Mouse (Mus musculus) midbrain, embryonic 16.5 days (tissue): ENCODE results near the gene Tesc. TPM values are rescaled to one million over a fixed set of nuclear protein-coding genes. Genes with fewer than 3 reads are reported as not detected.

Experiments used
- ATAC-seq: fragments of 200-750 bp; cut with Nextera tagmentation; 2 replicates; pipeline ENCODE4 v1.8.0; 2017; ENCODE audit warnings: moderate TSS enrichment
- H3K27ac ChIP-seq: fragments of 300-500 bp; sonication (generic); 2 replicates; pipeline ENCODE4 v1.5.1; 2014; ENCODE audit warnings: mild to moderate bottlenecking, low read length, mixed read lengths
- H3K27me3 ChIP-seq: fragments of 300-500 bp; sonication (generic); 2 replicates; pipeline ENCODE4 v1.6.1; 2014; ENCODE audit warnings: low read depth, low read length, mixed read lengths; ENCODE audit not compliant: control insufficient read depth, insufficient read depth
- H3K36me3 ChIP-seq: fragments of 300-500 bp; sonication (generic); 2 replicates; pipeline ENCODE4 v1.6.1; 2014; ENCODE audit warnings: mild to moderate bottlenecking, low read length, moderate library complexity, mixed read lengths; ENCODE audit not compliant: control insufficient read depth, insufficient read depth
- H3K4me1 ChIP-seq: fragments of 300-500 bp; sonication (generic); 2 replicates; pipeline ENCODE4 v1.6.1; 2014; ENCODE audit warnings: mild to moderate bottlenecking, low read length, mixed read lengths; ENCODE audit not compliant: control insufficient read depth, insufficient read depth
- H3K4me2 ChIP-seq: fragments of 300-500 bp; sonication (generic); 2 replicates; pipeline ENCODE4 v1.6.1; 2014; ENCODE audit warnings: mild to moderate bottlenecking, low read length, mixed read lengths
- H3K4me3 ChIP-seq: fragments of 300-500 bp; sonication (generic); 2 replicates; pipeline ENCODE4 v1.5.1; 2014; ENCODE audit warnings: low read depth, mild to moderate bottlenecking, low read length, moderate library complexity, mixed read lengths
- H3K9ac ChIP-seq: fragments of 300-500 bp; sonication (generic); 2 replicates; pipeline ENCODE4 v1.6.1; 2014; ENCODE audit warnings: low read depth, low read length, mixed read lengths
- H3K9me3 ChIP-seq: fragments of 300-500 bp; sonication (generic); replicated peaks from 2 replicates; pipeline ENCODE4 v1.6.1; 2014; ENCODE audit warnings: mild to moderate bottlenecking, low read length, mixed read lengths; ENCODE audit not compliant: control insufficient read depth, poor library complexity, severe bottlenecking
- WGBS: fragments of 180-500 bp; shearing (Covaris S2); extraction: QIAGEN DNeasy Blood & Tissue Kit; methylation state at CpG from one replicate; pipeline ENCODE4 v1.1.7; 2014; 5-methylcytosine and 5-hydroxymethylcytosine counted together
- polyA plus RNA-seq: library from polyadenylated mRNA; unstranded; fragments of >200 nt; fragmentation: Nextera tagmentation; extraction: Ambion mirVana; gene quantifications from 2 replicates; pipeline ENCODE4 v1.2.1, GENCODE M21; 2015

Gene Tesc
- polyA plus RNA-seq, 1 experiment from 2014 or later: 6.8 TPM

- H3K36me3 ChIP-seq: no peaks in the 10 kb centered on the region
- no peak overlapping the region for H3K9ac ChIP-seq
- no peak for ATAC-seq
- no peaks in the 10 kb centered on the region for H3K9me3 ChIP-seq
- 86% methylated on average over 8 of the region's 8 CpGs for WGBS
- H3K27me3 ChIP-seq: no peaks in the 10 kb centered on the region
- H3K4me1 ChIP-seq: no peaks in the 10 kb centered on the region; the same call in 1 of the 2 replicates
- no peak overlapping the region for H3K27ac ChIP-seq
- no peak overlapping the region for H3K4me2 ChIP-seq
- no peak overlapping the region for H3K4me3 ChIP-seq
Measured at GRCm38 (mm10) chr5:118051981-118052662, 24.6 kb downstream of the Tesc start.

- Histone ChIP-seq H3K4me3 (no peak overlapping the region), H3K27me3 (no peaks in the 10 kb centered on the region)
- 100% methylated on average over 2 of the region's 2 CpGs for WGBS
Measured at GRCm38 (mm10) chr5:118053205-118053604, 25.7 kb downstream of the Tesc start.

GRCm38 (mm10) chr5:118057508-118058111 lies 30.1 kb downstream of the Tesc start:
- Histone ChIP-seq H3K36me3 (no peaks in the 10 kb centered on the region), H3K27ac (no peak overlapping the region), H3K27me3 (no peaks in the 10 kb centered on the region), H3K4me2 (no peak overlapping the region), H3K4me1 (no peaks in the 10 kb centered on the region; the same call in 1 of the 2 replicates), H3K9me3 (no peaks in the 10 kb centered on the region), H3K9ac (no peak overlapping the region), H3K4me3 (no peak overlapping the region)
- ATAC-seq: 0 out of 2 replicates have a peak, but pooled peaks have one; percentile 22
- WGBS: 44% methylated on average over 8 of the region's 8 CpGs

More at GRCm38 (mm10) chr5:118053205-118053604, 25.7 kb downstream of the Tesc start:
- no peak for ATAC-seq
- Histone ChIP-seq H3K9me3 (no peaks in the 10 kb centered on the region), H3K27ac (no peak overlapping the region), H3K9ac (no peak overlapping the region), H3K36me3 (no peaks in the 10 kb centered on the region), H3K4me1 (no peaks in the 10 kb centered on the region; the same call in 1 of the 2 replicates), H3K4me2 (no peak overlapping the region)

GRCm38 (mm10) chr5:118058858-118059257 lies 31.3 kb downstream of the Tesc start:
- H3K9ac ChIP-seq: no peak overlapping the region
- H3K4me2 ChIP-seq: no peak overlapping the region
- H3K4me3 ChIP-seq: no peak overlapping the region
- H3K36me3 ChIP-seq: no peaks in the 10 kb centered on the region
- ATAC-seq: no peak
- no peak overlapping the region for H3K27ac ChIP-seq
- no peaks in the 10 kb centered on the region for H3K9me3 ChIP-seq
- peaks cover 10% of the 10 kb centered on the region for H3K4me1 ChIP-seq
- no peaks in the 10 kb centered on the region for H3K27me3 ChIP-seq
- 88% methylated on average over 10 of the region's 10 CpGs for WGBS

GRCm38 (mm10) chr5:118059646-118060045 lies 32.1 kb downstream of the Tesc start:
- 80% methylated on average over 9 of the region's 9 CpGs for WGBS
- no peak for ATAC-seq
- Histone ChIP-seq H3K9me3 (no peaks in the 10 kb centered on the region), H3K4me1 (peaks cover 18% of the 10 kb centered on the region), H3K4me3 (no peak overlapping the region), H3K4me2 (no peak overlapping the region), H3K36me3 (no peaks in the 10 kb centered on the region), H3K9ac (no peak overlapping the region), H3K27me3 (no peaks in the 10 kb centered on the region), H3K27ac (no peak overlapping the region)

- H3K36me3 ChIP-seq: no peaks in the 10 kb centered on the region
- H3K4me2 ChIP-seq: no peak overlapping the region
- peaks cover 23% of the 10 kb centered on the region for H3K4me1 ChIP-seq
- ATAC-seq: no peak
- H3K4me3 ChIP-seq: no peak overlapping the region
- 92% methylated on average over 18 of the region's 18 CpGs for WGBS
- no peak overlapping the region for H3K9ac ChIP-seq
- H3K27me3 ChIP-seq: no peaks in the 10 kb centered on the region
- no peaks in the 10 kb centered on the region for H3K9me3 ChIP-seq
- no peak overlapping the region for H3K27ac ChIP-seq
Measured at GRCm38 (mm10) chr5:118061391-118061790, 33.8 kb downstream of the Tesc start.

- 0 out of 2 replicates have a peak overlapping the region, but pooled peaks have one; percentile 6 for H3K9ac ChIP-seq
- peaks cover 23% of the 10 kb centered on the region for H3K4me1 ChIP-seq
- 43% methylated on average over 8 of the region's 8 CpGs for WGBS
- no peak overlapping the region for H3K4me3 ChIP-seq
- no peaks in the 10 kb centered on the region for H3K27me3 ChIP-seq
- 0 out of 2 replicates have a peak, but pooled peaks have one; percentile 31 for ATAC-seq
- H3K4me2 ChIP-seq: no peak overlapping the region
- H3K9me3 ChIP-seq: no peaks in the 10 kb centered on the region
- peak overlapping the region; percentile 83 for H3K27ac ChIP-seq
- H3K36me3 ChIP-seq: no peaks in the 10 kb centered on the region
Measured at GRCm38 (mm10) chr5:118063181-118063621, 35.7 kb downstream of the Tesc start.

- H3K4me2 ChIP-seq: no peak overlapping the region
- 13% methylated on average over 10 of the region's 10 CpGs for WGBS
- H3K9me3 ChIP-seq: no peaks in the 10 kb centered on the region
- ATAC-seq: peak; percentile 63
- 0 out of 2 replicates have a peak overlapping the region, but pooled peaks have one; percentile 21 for H3K9ac ChIP-seq
- H3K27ac ChIP-seq: peak overlapping the region; percentile 83
- H3K27me3 ChIP-seq: no peaks in the 10 kb centered on the region
- H3K36me3 ChIP-seq: peaks cover 5% of the 10 kb centered on the region; the same call in 1 of the 2 replicates
- H3K4me1 ChIP-seq: peaks cover 23% of the 10 kb centered on the region
- no peak overlapping the region for H3K4me3 ChIP-seq
Measured at GRCm38 (mm10) chr5:118064284-118064901, 36.9 kb downstream of the Tesc start.
